Mouse (Mus musculus): Measurements from ENCODE around the gene Calhm5.

DNA sequence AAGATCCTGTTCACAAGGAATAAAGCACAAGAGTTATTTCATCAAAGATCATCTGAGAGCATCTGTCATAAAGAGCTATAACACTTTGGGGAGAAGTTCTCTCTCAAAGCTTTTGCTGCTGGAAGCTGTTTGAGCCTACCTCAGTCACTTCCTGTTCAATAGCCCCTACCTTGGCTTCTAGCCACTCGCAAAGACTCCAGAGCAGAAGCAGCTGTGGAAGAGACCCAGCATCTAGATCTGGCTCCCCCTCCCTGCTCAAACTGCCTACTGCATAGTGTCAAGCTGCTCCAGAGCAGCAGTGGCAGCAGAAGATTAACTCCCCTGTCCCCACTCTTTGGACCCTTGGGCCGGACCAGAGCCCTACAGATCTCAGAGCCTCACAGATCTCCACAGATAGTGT is 42.3 kb downstream of the Calhm5 start:
- TF ChIP-seq CTCF (IDR thresholded peaks at IDR 0.05; ENCODE audit: low read depth) (no peak), EP300 (IDR thresholded peaks at IDR 0.05; ENCODE audit: low read depth) (no peak)
